Mouse (Mus musculus): ENCODE measurements around the gene Dact3.

The Dact3 gene

DNA sequence AGATGAGACGGTGACA, at the start of gene Dact3:
Gene Dact3, plus strand, starts transcription at position 8 of the 16 bp plus-strand sequence.
- DNase-seq (ENCODE audit: low spot score in 2 of 2), result no peak

DNA sequence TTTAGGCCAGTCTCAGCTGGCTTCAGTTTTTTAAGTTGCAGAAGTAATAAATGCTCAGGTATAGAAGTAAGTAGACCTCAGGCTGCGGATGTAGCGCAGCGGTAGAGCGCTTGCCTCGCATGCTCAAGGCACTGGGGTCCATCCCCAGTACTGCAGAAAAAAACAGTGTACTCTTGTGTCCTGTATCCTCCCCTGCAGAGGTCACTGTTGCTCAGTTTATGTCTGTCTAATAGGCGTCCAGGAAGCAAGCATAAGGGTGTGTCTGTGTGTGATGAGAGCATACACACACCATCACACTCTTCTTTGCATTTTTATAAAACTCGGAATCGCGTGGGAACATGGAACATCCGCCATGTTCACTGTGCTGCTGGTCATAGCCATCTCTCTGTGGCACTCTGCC, 49.3 kb upstream of the Dact3 start:
- peak; percentile 76 to 80 for DNase-seq (ENCODE audit: low spot score in 2 of 2)

DNA sequence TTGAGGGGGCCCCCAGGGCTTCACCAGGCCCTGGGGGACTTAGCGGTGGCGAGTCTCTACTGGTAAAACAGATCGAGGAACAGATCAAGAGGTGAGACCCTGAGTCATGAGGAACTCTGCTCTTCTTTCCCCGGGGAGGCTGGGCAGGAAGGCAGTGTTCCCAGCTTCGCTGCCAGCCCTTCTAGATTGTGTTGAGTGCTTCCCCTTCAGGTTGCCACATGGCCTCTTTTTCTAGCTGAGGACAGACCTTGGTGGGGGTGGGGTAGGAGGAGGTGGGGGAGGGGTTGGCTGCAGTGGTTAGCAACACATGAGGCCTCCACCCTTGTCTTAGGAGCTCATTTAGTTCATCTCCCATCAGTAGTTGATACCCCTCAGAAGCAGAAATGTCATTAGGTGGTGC, 48.5 kb upstream of the Dact3 start:
- DNase-seq (ENCODE audit: low spot score in 2 of 2), result no peak

DNA sequence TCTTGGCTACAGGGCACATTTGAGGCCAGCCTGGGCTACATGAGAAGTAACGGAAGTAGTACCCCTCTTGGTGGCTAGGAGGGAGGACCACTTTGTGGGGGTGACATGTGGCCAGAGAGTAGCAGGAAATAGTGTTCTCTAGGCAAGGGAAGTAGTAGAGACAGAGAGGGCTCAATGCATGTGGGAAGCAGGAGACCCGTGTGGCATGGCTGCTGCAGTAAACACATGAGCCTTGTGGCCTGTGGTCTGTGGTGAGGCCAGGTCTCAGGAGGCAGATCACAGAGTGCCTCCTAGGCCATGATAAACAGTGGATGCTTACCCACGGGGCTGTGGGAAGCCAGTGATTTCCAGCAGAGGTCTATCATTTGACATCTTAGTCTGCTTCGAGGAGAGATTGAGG, 47.8 kb upstream of the Dact3 start:
- DNase-seq (ENCODE audit: low spot score in 2 of 2), result peak in 1 of 2 experiments; percentile 40

DNA sequence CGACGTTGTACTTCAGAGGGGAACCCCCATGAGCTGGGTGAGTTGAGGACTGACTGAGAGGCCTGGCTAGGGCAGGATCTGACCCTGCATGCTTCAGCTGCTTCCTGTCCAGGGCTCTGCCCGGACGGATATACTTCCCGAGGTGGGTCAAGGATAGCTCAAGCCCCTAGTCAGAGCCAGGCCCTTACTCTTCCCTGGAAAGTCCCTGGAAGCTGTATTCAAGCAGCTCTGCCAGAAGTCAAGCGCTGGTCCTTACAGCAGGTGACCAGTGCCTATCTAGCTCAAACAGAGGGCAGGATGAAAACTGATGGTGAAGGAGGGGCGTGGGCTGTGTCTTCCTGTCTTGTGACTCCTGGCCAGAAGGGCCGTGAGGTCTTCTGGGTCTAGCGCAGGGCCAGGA, 44.7 kb upstream of the Dact3 start:
- no peak for DNase-seq (ENCODE audit: low spot score in 2 of 2)

DNA sequence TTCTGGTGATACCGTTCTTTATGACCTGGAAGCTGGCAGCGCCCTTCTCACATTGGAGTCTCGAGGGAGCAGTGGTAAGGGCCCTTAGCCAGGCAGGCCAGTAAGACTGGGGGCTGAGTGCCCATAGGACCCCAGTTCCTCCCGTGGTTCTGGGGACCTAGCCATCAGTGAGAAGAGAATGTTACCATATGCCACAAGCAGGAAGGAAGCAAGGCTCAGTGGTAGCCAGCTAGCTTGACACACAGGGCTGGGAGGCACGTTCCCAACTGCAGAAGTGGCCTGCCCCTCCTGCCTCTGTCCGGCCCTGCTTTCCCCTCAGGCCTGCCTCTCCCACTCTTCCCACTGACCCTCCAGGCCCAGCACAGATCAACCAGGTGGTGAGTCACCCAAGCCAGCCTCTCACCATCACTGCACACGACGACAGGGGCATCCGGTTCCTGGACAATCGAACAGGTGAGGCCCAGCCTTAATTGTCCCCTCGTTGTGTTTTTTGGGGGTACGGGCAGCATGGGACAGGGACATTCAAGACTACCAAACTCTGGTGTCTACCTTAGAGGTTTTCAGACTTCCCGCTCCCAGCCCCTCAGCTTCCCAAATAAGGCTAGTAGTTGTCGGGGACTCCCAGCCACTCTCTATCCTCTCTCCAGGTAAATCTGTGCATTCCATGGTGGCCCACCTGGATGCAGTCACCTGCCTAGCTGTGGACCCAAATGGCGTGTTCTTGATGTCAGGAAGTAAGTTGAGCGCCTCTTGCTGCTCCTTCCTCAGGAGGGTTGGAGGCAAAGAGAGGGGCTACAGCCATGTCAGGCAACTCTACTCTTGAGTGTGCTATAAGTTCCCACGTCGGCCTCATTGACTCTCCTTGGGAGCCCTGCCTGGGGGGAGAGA, 37.0 kb upstream of the Dact3 start:
- DNase-seq (ENCODE audit: low spot score in 2 of 2), result peak; percentile 74 to 75

DNA sequence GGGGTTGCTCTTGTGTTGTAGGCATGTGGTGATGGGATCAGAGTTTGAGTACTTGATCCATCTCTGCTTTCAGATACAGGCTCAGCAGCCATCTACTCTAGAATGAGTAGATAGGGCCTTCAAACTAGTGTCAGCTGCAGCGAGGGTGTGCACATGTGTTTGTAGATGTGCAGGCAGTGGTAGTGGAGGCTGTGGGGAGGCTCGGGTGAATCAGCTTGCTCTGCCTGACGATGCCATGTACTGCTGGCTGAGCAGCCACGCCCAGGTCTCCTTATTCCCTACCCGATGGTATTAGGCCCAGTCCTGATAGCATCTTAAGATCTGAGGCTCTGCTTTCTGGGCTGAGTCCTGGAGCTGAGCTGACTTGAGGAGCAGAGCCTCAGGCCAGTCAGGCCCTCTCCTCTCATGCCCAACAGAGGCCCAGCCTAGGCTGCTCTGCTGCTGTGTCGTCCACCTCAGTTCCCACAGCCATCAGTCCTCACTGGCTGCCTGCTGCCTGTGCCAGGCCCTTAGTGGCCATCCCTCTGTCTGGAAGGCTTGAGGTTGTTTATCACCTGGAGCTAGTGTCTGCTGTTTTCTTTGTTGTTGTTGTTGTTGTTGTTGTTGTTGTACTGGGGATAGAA, 36.2 kb upstream of the Dact3 start:
- no peak for DNase-seq (ENCODE audit: low spot score in 2 of 2)

DNA sequence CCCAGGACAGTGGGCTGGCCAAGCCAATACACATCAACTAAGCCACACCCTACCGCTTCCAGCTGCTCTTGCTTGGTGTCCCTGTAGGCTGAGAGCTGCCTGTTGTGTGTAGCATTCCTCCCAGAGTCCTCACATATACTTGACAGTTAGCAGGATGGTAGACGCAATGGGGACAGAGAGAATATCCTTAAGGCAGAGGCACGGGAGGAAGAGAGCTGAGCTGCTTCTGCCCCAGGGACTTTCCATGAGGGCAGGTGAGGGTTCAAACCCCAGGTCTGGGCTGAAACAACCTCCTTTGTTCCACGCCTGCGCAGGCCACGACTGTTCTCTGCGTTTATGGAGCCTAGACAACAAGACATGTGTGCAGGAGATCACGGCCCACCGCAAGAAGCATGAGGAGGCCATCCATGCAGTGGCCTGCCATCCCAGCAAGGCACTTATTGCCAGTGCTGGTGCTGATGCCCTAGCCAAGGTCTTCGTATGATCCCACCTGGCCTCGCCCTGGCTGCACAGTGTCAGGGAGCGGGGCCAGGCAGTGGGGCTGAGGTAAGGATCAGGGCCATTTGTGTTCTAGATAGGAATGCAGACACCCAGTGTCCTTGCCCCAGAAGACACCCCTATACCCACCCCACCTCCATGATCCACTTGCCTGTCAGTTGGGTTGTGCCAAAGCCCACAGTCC, 35.5 kb upstream of the Dact3 start:
- no peak for DNase-seq (ENCODE audit: low spot score in 2 of 2)

DNA sequence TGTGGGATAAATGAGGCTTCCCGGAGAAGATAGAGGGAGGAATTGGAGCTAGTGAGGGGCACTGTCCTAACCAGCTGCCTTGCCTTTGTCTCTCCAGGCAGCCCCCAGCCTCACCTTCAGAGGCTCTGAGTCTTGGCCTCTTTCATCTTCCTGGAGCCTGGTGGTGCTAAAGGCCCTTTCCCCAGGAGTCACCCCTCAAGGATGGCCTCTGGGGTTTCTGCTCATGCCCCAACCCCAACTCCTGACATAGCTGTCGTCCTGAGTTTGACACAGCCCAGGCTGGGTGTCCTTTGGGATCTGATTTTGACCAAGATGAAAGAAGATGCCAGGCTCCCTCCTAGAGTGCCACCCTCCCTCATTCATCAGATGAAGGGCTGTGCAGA, 35.0 kb upstream of the Dact3 start:
- DNase-seq (ENCODE audit: low spot score in 2 of 2), result no peak

DNA sequence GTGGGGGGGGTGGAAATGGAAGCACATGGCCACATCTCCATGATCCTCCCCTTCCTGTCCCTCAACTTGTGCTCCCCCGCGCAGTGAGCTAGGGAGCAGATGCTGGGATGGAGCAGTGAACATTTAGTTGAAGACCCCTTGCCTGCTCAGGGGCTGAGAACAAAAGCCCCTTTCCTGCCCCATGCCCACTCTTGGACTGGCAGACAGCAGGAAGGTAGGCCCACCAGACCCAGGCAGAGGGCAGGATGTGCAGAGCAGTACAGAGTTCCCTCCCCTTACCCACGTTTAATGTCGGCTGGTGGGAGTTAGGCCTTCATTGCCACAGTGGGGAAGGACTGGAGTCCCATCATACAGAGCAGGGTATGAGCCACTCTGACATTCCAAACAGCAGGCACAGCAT, 34.0 kb upstream of the Dact3 start:
- DNase-seq (ENCODE audit: low spot score in 2 of 2), result no peak

DNA sequence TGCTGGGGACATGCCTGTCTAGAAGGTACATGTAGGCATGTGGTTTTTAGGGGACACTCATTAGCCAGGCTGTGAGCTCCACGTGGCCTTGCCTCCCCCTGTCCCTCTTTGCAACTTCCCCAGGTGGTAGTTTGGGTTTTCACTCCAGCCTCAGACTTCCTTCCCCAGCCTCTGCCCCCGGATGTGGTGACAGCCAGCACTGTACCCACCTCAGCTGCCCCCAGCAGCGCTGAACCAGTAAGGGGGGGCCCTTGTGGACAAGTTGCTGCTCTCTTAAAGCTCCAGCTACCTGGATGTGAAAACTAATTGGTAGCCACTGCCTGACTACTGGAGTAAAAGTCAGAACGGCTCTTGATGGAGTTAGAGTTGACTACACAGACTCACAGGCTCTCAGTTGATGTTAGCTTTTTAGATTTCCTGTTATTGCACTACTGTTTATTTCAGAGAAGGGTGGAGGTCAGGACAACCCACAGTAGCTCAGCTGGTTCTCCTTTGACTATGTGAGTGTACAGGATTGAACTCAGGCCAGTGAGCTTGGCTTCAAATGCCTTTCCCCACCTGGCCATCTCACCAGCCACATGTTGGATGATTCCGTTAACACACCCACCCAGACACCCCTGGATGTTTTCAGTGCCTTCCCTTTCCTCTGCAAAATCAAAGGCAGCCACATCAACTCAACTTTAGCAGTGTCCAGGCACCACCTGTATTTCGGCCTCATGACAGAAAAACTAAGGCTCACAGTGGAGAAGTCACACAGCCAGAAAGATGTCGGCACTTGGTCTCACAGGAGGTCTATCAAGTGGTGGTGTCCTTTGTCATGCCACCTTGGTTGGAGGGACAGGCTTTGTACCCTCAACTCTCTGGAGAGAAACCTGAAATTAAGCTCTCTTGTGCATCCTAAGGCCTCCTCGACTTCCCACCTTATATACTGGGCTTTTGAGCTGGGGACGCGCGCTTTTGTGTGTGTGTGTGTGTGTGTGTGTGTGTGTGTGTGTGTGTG, 33.3 kb upstream of the Dact3 start:
- DNase-seq (ENCODE audit: low spot score in 2 of 2), result peak; percentile 90 to 91

DNA sequence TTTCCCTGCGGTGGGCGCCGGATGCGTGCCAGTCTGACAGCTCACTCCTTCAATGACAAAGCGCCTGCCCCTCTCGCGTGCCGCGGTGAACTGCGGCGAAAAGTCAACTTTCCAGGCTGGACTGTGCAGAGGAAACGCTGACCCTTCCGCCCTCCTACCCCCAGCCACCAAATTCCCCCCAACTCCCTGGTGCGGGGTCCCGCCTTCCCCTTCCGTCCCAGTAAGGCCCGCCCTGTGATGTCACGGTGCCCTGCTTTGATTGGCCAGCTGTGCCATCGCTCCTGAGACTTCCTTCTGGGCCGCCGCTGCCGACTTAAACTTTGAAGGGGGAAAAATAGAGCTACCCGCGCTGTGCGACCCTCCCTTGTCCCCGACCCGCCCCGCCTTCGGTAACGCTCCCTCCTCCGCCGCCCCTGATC, 32.5 kb upstream of the Dact3 start, which contains the start of gene Prkd2:
Gene Prkd2, plus strand, starts transcription at position 258 of the 419 bp plus-strand sequence.
- peak; percentile 92 to 93 for DNase-seq (ENCODE audit: low spot score in 2 of 2)

DNA sequence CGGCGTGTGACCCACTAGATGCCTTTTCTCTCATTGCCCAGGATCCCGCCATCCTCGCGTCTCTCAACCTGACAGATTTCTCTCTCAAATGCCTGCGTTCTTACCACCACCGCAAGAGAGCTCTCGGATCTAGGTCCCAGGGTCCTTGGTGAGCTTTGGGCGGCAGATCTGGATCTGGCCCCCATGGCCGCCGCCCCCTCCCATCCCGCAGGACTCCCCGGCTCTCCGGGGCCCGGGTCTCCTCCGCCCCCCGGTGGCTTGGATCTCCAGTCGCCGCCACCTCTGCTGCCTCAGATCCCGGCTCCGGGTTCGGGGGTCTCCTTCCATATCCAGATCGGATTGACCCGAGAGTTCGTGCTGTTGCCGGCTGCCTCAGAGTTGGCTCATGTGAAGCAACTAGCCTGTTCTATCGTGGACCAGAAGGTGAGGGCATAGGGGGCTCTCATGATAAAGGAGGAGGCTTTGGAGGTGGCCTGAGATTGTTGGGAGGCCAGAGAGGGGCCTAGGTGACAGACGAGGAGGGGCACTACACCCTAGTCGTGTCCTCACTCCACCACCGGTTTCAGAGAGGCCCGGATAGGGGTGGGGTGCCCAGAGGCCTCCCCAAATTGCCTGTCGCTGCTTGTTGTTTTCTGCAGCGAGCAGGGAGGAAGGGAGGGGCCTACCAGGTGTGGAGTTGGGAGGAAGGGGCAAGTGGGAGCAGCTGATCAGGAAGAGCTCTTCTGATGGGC, 31.5 kb upstream of the Dact3 start:
- DNase-seq (ENCODE audit: low spot score in 2 of 2), result peak; percentile 82 to 84

DNA sequence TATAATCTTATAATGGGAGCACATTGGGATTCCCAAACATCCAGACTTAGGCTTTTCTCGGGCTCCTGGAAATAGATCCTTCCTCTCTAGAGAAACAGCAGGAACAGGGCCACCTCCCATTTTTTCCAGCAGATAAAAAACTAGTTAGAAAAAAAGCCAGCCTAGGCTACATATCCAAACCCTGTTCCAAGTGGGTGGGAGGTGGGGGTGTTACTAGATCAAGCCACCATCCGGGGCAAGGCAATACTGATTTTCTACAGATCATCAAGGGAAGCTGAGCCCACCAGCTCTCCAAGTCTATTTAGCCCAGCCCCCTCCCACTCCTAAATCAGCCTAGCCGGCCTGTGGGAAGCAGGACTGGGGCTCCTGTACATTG, 30.4 kb upstream of the Dact3 start:
- DNase-seq (ENCODE audit: low spot score in 2 of 2), result no peak

DNA sequence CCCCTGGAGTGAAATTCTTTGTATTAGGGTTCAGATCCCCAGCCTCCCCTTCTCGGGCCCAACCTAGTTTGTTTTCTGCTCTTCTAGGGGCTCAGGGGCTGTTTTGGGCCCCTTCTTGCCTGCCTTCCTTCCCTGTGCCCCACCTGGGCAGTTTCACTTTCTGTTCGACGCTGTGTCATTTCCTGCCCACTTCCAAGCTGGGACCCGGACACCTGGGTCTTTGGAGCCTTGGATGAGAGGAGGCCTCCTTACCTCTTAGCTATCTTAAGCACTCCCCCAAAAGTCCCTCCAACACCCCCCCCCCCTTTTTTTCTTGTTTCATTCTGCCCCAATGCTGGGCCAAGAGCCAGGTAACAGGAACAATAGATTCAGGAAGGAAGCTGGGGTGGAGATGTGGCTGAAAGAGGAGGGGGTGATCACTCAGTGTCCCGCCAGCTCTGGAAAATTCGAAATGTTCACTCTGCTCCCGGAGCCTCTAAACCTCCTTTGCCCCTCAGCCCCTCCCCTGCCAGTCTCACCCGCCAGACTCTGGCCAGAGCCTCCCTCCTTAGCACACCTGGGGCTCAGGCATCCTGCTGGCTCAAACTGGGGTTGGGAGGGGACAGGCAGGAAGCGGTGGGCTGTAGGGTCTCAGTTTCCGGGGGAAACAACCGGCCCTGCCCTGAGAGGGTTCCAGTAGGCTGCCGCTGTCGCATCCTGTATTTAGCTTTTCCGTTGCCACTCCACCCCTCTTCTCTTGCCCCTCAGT, 29.9 kb upstream of the Dact3 start:
- peak; percentile 81 to 83 for DNase-seq (ENCODE audit: low spot score in 2 of 2)

DNA sequence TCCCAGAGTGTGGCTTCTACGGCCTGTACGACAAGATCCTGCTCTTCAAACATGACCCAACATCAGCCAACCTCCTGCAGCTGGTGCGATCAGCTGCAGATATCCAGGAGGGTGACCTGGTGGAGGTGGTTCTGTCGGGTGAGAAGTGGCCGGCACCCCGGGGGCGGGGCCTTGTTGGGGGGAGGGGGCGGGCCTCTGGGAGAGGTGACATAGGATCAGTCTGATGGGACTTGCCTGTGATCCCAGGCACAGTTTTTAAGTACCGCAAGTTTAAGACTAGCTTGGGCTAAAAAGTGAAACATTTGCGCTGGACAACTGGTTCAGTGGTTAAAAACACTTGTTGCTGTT, 29.3 kb upstream of the Dact3 start:
- DNase-seq (ENCODE audit: low spot score in 2 of 2), result no peak

DNA sequence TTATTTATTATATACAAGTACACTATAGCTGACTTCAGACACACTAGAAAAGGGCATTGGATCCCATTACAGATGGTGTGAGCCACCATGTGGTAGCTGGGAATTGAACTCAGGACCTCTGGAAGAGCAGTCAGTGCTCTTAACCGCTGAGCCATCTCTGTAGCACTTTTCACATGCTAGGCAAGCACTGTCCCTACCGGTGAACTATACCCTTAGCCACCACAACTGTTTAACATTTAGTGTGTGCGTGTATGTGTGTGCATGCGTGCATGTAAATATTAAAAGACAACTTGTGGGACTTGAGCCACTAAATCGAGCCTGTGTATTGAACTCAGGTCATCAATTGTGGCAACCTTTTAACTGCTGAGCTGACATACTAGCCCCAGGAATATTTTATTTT, 28.3 kb upstream of the Dact3 start:
- no peak for DNase-seq (ENCODE audit: low spot score in 2 of 2)

DNA sequence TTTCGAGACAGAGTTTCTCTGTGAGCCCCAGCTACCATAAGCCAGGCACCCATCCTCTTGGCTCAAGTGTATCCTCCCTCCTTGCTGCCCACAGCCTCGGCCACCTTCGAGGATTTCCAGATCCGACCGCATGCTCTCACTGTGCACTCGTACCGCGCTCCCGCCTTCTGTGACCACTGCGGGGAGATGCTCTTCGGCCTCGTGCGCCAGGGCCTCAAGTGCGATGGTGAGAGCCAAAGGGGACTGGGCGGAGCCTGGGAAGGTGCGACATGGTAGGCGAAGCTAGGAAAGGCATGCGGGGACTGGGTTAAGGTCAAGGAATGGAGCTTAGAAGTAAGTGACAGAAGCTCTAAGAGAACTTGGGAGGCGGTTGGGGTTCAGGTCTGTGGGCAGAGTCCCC, 27.6 kb upstream of the Dact3 start:
- no peak for DNase-seq (ENCODE audit: low spot score in 2 of 2)

DNA sequence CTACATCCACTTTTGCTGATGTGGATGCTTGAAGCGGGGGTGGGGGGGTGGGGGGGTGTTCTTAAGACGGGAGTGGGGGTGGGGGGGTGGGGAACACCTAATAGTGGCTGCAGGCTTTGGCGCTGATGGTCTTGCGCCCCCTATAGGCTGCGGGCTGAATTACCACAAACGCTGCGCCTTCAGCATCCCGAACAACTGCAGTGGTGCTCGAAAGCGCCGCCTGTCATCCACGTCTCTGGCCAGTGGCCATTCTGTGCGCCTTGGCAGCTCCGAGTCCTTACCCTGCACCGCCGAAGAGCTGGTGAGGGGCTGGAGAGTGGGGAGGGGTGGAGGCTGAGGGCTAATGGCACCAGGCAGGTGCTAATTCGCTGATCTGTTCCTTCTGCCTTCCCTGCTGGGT, 26.5 kb upstream of the Dact3 start:
- no peak for DNase-seq (ENCODE audit: low spot score in 2 of 2)

DNA sequence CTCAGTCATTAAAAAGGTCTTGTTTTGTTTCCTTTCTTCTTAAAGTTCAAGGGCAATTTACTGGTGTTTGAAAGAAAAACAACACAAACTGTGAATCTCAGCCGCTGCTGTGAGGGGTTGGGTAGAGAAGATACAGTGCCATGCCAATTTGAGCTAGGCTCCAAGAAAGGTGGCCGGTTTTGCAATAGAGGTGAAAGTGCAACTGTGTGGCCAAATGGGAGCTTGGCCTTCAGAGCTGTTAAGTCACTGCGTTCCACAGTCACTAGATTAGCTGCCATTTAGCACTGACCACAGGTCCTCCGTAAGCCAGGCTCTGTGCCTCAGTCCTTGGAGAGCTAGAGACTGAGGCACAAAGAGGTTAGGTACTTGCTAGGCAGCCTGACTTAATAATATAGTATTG, 23.5 kb upstream of the Dact3 start:
- no peak for DNase-seq (ENCODE audit: low spot score in 2 of 2)

DNA sequence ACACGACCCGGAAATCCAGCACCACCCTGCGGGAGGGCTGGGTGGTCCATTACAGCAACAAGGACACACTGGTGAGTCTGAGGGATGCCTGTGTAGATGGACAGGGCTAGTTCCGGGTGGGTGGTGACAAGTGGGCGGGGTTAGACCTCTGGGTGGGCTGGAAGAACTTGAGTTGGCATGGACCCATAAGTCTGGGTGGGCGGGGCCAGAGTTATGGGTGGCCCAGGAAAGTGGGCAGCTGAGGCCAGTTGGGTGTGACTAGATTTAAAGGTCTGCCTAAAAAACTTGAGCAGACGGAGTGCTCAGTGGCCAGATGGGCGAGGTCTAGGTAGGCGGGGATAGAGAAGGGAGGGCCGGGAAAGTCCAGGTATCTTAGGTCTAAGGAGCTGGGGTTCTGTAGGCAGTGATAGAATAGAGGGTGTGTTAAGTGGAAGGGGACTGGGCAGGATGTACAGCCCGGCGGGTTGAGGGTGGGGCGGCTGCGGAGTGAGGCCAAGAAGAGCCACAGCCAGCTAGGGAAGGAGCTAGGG, 21.8 kb upstream of the Dact3 start:
- no peak for DNase-seq (ENCODE audit: low spot score in 2 of 2)
